Mouse (Mus musculus): ENCODE data around the gene Gfpt2. TPM values are rescaled to one million over a fixed set of nuclear protein-coding genes. Genes with fewer than 3 reads are reported as not detected.

The Gfpt2 gene
- 0.16 to 0.54 TPM in 2 of 4 replicates, not detected in the others for total RNA-seq (2023; ENCODE audit: inconsistent age)

DNA sequence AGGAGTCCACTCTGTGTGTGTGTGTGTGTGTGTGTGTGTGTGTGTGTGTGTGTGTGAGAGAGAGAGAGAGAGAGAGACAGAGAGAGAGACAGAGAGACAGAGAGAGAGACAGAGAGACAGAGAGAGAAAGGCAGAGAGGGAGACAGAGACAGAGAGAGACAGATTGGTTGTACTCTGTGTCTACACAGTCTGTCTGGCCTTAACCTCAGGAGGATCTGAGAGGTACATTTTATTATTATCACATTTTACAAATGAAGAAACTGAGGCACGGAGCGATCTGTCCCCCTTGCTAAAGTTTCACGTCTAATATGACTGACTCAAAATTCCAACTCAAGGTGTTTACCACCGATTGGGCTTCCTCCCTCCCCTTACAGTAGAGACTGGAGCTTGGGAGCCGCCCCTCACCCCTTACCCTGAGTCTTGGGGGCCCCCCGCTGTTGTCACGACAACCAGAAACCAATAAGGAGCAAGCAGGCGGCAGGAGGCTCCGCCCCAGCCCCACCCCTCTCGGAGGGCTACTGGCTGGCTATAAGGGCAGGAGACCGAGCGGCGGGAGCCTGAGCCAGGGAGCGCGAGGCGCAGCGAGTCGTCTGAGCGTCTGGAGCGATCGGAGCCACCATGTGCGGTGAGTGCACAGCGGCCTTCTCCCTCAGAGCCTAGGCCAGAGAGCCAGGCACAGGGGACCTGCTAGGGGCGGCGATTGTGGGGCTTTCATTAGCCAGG is at the start of gene Gfpt2:
Gene Gfpt2 (plus strand): TSS at position 560 of the 723 bp plus-strand sequence.

GRCm38 (mm10) chr11:49846401-49847070 is 52.6 kb downstream of the Gfpt2 start, which contains the start of gene Mapk9:
Gene Mapk9, plus strand, starts transcription at chr11:49846751.

Other genes with a start within 250 kb of the Gfpt2 start
- not detected in 4 replicates for gene Olfr1380, start 237.3 kb upstream of the Gfpt2 start, total RNA-seq (2023; ENCODE audit: inconsistent age)
- gene Flt4, start 184.9 kb upstream of the Gfpt2 start, total RNA-seq (2023; ENCODE audit: inconsistent age): not detected in 4 replicates
- not detected in 4 replicates for gene Scgb3a1, start 130.6 kb upstream of the Gfpt2 start, total RNA-seq (2023; ENCODE audit: inconsistent age)
- 67.5 to 74.4 TPM (median 73.1 TPM) in 4 replicates for gene Cnot6, start 81.5 kb upstream of the Gfpt2 start, total RNA-seq (2023; ENCODE audit: inconsistent age)
- gene Mapk9, start 52.6 kb downstream of the Gfpt2 start, total RNA-seq (2023; ENCODE audit: inconsistent age): 46.6 to 52.0 TPM (median 48.4 TPM) in 4 replicates
- gene Rasgef1c, start 107.7 kb downstream of the Gfpt2 start, total RNA-seq (2023; ENCODE audit: inconsistent age): 0.24 TPM in 1 of 4 replicates, not detected in the others
- 91.4 to 98.7 TPM (median 95.5 TPM) in 4 replicates for gene Rnf130, start 231.2 kb downstream of the Gfpt2 start, total RNA-seq (2023; ENCODE audit: inconsistent age)

Measured in B cell, adult (primary cell).